Mouse (Mus musculus): ENCODE data around the gene Gse1. TPM values are rescaled to one million over a fixed set of nuclear protein-coding genes. Genes with fewer than 3 reads are reported as not detected.

Gse1 gene
- polyA plus RNA-seq, 1 experiment, result 55.9 TPM

- H3K27me3 ChIP-seq (ENCODE audit: control insufficient read depth, insufficient read depth, low read length), result no peaks in the 10 kb centered on the region
- no peak overlapping the region; the same call in 1 of the 2 replicates for H3K27ac ChIP-seq (ENCODE audit: insufficient read depth, low read depth, low read length)
- TF ChIP-seq POLR2A (IDR thresholded peaks at IDR 0.05; ENCODE audit: low read depth, low read length) (no peak), CTCF (IDR thresholded peaks at IDR 0.05; ENCODE audit: extremely low read depth, insufficient read length, insufficient replicate concordance, low read depth, low read length) (no peak)
- no peaks in the 10 kb centered on the region for H3K36me3 ChIP-seq (ENCODE audit: control insufficient read depth, insufficient read depth, low read length)
- no peak overlapping the region for H3K4me3 ChIP-seq (ENCODE audit: low read depth, low read length)
- WGBS, result 71% methylated on average over 14 of the region's 14 CpGs
- H3K4me1 ChIP-seq (ENCODE audit: control insufficient read depth, insufficient read depth, insufficient read length, low read length), result peaks cover 37% of the 10 kb centered on the region
Measured at GRCm38 (mm10) chr8:120408241-120409215, 180.3 kb downstream of the Gse1 start.

DNA sequence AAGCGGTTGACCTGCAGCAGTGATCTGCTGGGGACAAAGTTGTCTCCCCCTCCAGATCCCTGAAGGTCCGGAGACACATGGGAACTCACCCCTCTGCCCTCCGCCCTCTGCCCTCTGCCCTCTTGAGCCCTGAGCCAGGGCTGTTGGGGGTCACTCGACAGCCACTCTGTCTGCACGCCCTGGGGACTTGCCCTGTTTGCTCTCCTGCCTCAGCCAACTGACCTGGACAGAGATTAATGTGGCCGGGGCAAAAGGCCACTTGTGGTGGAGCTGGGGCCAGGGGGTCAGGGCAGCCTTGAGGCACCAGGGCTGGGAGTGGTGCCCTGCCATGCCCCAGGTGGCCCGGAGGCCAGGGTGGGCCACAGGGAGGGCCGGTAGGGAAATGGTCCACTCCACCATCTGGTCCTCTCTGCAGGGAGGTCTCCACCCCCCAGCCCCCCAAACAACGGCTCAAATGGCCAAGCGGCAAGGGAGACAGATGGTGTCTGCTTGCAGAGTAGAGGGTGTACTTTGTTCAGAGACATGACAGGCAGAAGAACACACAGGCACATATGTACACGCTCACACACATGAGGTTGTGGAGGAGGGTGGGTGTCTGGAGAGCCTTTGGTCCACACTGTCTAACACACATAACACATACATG, 181.2 kb downstream of the Gse1 start:
- WGBS, result 80% methylated on average over 11 of the region's 11 CpGs
- Histone ChIP-seq H3K4me3 (ENCODE audit: low read depth, low read length) (no peak overlapping the region), H3K27ac (ENCODE audit: insufficient read depth, low read depth, low read length) (no peak overlapping the region)

DNA sequence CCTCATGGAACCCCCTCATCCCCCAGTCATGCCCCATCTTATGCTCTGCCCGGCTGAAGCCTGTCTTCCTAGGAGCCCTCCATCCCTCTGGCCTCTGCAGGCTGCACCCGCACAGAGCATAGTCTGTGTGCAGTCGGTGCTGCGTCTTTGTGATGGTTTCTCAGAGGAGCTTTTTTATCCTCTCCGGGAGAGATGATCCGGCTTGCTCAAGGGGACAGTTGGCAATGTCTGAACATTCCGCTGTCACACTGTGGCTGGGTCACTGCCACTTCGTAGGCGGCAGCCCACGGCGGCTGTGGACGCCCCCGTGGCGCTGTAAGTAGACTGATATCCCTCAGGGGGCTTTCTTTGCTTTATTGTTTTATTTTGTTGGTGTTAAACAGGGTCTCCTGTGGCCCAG, 182.8 kb downstream of the Gse1 start:
- no peak for TF ChIP-seq CTCF (IDR thresholded peaks at IDR 0.05; ENCODE audit: extremely low read depth, insufficient read length, insufficient replicate concordance, low read depth, low read length)
- WGBS, result 94% methylated on average over 14 of the region's 14 CpGs
- no peaks in the 10 kb centered on the region for H3K27me3 ChIP-seq (ENCODE audit: control insufficient read depth, insufficient read depth, low read length)
- peaks cover 34% of the 10 kb centered on the region for H3K4me1 ChIP-seq (ENCODE audit: control insufficient read depth, insufficient read depth, insufficient read length, low read length)
- no peak overlapping the region for H3K4me3 ChIP-seq (ENCODE audit: low read depth, low read length)
- no peaks in the 10 kb centered on the region for H3K36me3 ChIP-seq (ENCODE audit: control insufficient read depth, insufficient read depth, low read length)
- H3K27ac ChIP-seq (ENCODE audit: insufficient read depth, low read depth, low read length), result no peak overlapping the region

More for the DNA sequence above, 181.2 kb downstream of the Gse1 start:
- no peak for TF ChIP-seq CTCF (IDR thresholded peaks at IDR 0.05; ENCODE audit: extremely low read depth, insufficient read length, insufficient replicate concordance, low read depth, low read length)
- TF ChIP-seq POLR2A (IDR thresholded peaks at IDR 0.05; ENCODE audit: low read depth, low read length), result no peak
- H3K27me3 ChIP-seq (ENCODE audit: control insufficient read depth, insufficient read depth, low read length), result no peaks in the 10 kb centered on the region
- no peaks in the 10 kb centered on the region for H3K36me3 ChIP-seq (ENCODE audit: control insufficient read depth, insufficient read depth, low read length)
- peaks cover 37% of the 10 kb centered on the region for H3K4me1 ChIP-seq (ENCODE audit: control insufficient read depth, insufficient read depth, insufficient read length, low read length)

DNA sequence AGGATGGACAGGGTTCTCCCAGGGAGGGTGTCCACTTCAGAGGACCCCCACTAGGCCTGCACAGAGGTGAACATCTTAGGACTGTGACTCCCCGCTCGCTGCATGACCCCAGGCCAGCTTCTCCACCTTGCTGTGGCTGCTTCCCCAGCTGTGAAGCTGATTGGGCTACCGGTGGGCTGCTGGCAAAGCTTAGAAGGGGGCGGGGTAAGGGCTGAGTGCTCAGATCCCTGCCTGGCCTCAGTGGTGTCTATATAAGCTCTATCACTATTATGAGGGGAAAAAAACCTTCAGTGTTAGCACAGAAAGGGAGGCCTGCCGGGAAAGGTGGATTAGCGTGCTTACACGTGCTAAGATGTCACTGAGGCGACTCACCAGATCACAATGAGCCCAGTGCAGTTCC, 183.6 kb downstream of the Gse1 start:
- H3K27me3 ChIP-seq (ENCODE audit: control insufficient read depth, insufficient read depth, low read length), result no peaks in the 10 kb centered on the region
- H3K36me3 ChIP-seq (ENCODE audit: control insufficient read depth, insufficient read depth, low read length), result no peaks in the 10 kb centered on the region
- peaks cover 36% of the 10 kb centered on the region for H3K4me1 ChIP-seq (ENCODE audit: control insufficient read depth, insufficient read depth, insufficient read length, low read length)
- no peak overlapping the region for H3K4me3 ChIP-seq (ENCODE audit: low read depth, low read length)
- no peak overlapping the region for H3K27ac ChIP-seq (ENCODE audit: insufficient read depth, low read depth, low read length)
- TF ChIP-seq POLR2A (IDR thresholded peaks at IDR 0.05; ENCODE audit: low read depth, low read length) (no peak), CTCF (IDR thresholded peaks at IDR 0.05; ENCODE audit: extremely low read depth, insufficient read length, insufficient replicate concordance, low read depth, low read length) (no peak)
- 86% methylated on average over 8 of the region's 8 CpGs for WGBS

- TF ChIP-seq CTCF (IDR thresholded peaks at IDR 0.05; ENCODE audit: extremely low read depth, insufficient read length, insufficient replicate concordance, low read depth, low read length) (no peak), POLR2A (IDR thresholded peaks at IDR 0.05; ENCODE audit: low read depth, low read length) (no peak)
- no peak overlapping the region for H3K4me3 ChIP-seq (ENCODE audit: low read depth, low read length)
- H3K27me3 ChIP-seq (ENCODE audit: control insufficient read depth, insufficient read depth, low read length), result no peaks in the 10 kb centered on the region
- no peak overlapping the region for H3K27ac ChIP-seq (ENCODE audit: insufficient read depth, low read depth, low read length)
- H3K4me1 ChIP-seq (ENCODE audit: control insufficient read depth, insufficient read depth, insufficient read length, low read length), result peaks cover 36% of the 10 kb centered on the region
- 66% methylated on average over 4 of the region's 4 CpGs for WGBS
- no peaks in the 10 kb centered on the region for H3K36me3 ChIP-seq (ENCODE audit: control insufficient read depth, insufficient read depth, low read length)
Measured at GRCm38 (mm10) chr8:120412357-120412756, 184.1 kb downstream of the Gse1 start.

- WGBS, result 79% methylated on average over 29 of the region's 29 CpGs
- no peaks in the 10 kb centered on the region for H3K27me3 ChIP-seq (ENCODE audit: control insufficient read depth, insufficient read depth, low read length)
- H3K36me3 ChIP-seq (ENCODE audit: control insufficient read depth, insufficient read depth, low read length), result no peaks in the 10 kb centered on the region
- TF ChIP-seq POLR2A (IDR thresholded peaks at IDR 0.05; ENCODE audit: low read depth, low read length), result no peak
- no peak for TF ChIP-seq CTCF (IDR thresholded peaks at IDR 0.05; ENCODE audit: extremely low read depth, insufficient read length, insufficient replicate concordance, low read depth, low read length)
- no peak overlapping the region for H3K4me3 ChIP-seq (ENCODE audit: low read depth, low read length)
- H3K4me1 ChIP-seq (ENCODE audit: control insufficient read depth, insufficient read depth, insufficient read length, low read length), result peaks cover 34% of the 10 kb centered on the region
- H3K27ac ChIP-seq (ENCODE audit: insufficient read depth, low read depth, low read length), result no peak overlapping the region
Measured at GRCm38 (mm10) chr8:120412911-120413625, 184.8 kb downstream of the Gse1 start.
